Mouse (Mus musculus): ENCODE measurements around the gene AF366264. TPM values are rescaled to one million over a fixed set of nuclear protein-coding genes. Genes with fewer than 3 reads are reported as not detected.
"Not testable (repeated sequence)": the region's sequence is repeated elsewhere in the genome, so short reads cannot be mapped to it uniquely, and the experiment has no call there.

The AF366264 gene
- not detected in 2 replicates for polyA plus RNA-seq (2016; fragmentation: Nextera tagmentation; extraction: Ambion mirVana)

DNA sequence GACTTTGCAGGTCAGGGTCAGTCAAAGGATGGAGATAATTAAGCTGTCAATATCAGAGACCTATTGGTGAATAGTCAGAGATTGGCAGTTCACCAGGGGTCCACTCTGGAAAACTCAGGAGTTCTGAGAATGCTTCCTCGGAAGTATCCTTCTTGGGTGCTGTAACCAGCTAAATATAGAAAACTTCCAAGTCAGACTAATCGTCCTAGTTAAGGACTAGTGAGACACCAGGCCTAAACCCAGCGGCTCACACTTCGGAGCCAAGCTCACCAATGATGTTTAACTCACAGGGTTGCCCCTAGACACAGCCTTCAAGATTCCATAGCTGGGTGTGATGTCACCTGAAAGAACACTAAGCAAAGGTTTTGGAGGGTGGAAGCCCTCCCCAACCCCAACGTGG, at the start of gene AF366264:
Gene AF366264 (minus strand): TSS at position 101 of the 400 bp plus-strand sequence.
- not testable (repeated sequence) for H3K36me3 ChIP-seq; H3K4me1 ChIP-seq; H3K27ac ChIP-seq; H3K4me3 ChIP-seq; DNase-seq (ENCODE audit: low spot score); H3K9me3 ChIP-seq (replicated peaks); H3K27me3 ChIP-seq (ENCODE audit: low read depth, poor library complexity, severe bottlenecking)
- 87% methylated on average over 5 of the region's 5 CpGs for WGBS

DNA sequence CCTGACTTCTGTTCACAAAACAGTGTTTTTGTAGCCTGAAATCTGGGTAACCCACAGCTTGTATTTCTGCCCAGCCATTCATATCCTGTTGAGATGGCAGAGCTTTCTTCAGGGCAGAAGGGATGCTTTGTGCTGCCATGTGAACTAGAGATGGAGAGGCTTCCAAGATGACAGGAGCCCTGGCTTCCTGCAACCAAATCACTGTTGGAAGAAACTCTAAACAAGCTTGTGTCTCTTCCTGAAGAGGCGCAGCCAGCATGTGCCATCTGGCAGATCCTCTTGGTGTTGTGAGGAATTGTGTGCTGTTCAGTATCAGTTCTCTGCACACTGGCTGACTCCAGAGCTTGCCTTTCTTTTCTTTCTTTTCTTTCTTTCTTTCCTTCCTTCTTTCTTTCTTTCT, 5.1 kb upstream of the AF366264 start:
- H3K36me3 ChIP-seq; H3K27me3 ChIP-seq (ENCODE audit: low read depth, poor library complexity, severe bottlenecking); H3K27ac ChIP-seq; DNase-seq (ENCODE audit: low spot score); H3K4me1 ChIP-seq; H3K9me3 ChIP-seq (replicated peaks); H3K4me3 ChIP-seq: not testable (repeated sequence)
- 100% methylated on average over 1 of the region's 1 CpGs for WGBS

DNA sequence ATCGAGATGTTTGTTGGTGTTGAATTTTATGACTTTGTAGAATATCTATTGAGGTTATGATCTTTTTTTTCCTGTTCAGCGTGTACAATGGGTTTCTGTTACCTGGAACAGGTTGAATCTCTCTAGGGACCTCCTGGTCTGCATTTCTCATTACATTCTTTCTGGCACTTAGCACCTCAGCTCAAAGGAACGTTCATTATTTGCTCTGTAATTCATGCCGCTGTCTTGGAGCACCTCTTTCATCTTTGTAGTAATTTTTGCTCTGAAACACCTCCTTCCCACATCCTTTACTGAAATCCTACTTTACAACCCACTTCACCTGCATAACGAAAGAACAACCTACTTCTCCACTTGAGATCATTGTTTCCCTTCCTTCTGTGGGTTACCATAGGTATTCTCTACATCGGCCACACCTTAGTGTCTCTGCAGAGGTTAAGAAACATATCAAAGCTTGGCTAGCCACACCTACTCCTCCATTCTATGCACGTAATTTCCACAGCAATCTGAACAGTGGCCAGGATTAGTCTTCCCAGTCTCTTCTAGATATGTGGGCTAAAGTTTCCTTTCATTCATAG, 9.5 kb downstream of the AF366264 start:
- Histone ChIP-seq H3K27ac (no peak overlapping the region), H3K27me3 (ENCODE audit: low read depth, poor library complexity, severe bottlenecking) (no peaks in the 10 kb centered on the region), H3K9me3 (replicated peaks) (no peaks in the 10 kb centered on the region), H3K4me3 (no peak overlapping the region), H3K4me1 (no peaks in the 10 kb centered on the region), H3K36me3 (no peaks in the 10 kb centered on the region)
- 81% methylated on average over 7 of the region's 7 CpGs for WGBS
- no peak for DNase-seq (ENCODE audit: low spot score)

DNA sequence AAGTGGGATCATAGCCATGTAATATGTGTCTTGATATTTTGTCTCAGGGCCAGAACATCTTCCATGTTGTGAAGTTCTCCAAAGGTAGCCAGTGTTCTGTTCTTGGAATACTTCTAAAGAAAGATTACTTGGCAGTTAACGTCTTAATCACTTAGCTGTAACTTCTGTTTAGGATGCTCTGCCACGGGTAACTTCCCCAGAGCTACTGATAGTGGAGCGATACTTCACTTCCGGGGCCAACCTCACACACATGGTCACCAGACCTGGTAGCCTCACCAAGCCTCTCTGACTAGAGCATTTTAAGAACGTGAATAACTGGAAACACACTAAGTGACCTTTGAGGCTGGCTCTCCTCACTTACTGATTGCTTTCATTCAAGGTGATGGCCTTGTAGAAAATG, 38.6 kb downstream of the AF366264 start:
- H3K9me3 ChIP-seq (replicated peaks) = no peaks in the 10 kb centered on the region
- no peaks in the 10 kb centered on the region for H3K27me3 ChIP-seq (ENCODE audit: low read depth, poor library complexity, severe bottlenecking)
- no peak overlapping the region for H3K4me3 ChIP-seq
- WGBS = 92% methylated on average over 5 of the region's 5 CpGs
- H3K4me1 ChIP-seq = no peaks in the 10 kb centered on the region
- H3K27ac ChIP-seq = no peak overlapping the region
- no peak for DNase-seq (ENCODE audit: low spot score)
- peaks cover 45% of the 10 kb centered on the region for H3K36me3 ChIP-seq

DNA sequence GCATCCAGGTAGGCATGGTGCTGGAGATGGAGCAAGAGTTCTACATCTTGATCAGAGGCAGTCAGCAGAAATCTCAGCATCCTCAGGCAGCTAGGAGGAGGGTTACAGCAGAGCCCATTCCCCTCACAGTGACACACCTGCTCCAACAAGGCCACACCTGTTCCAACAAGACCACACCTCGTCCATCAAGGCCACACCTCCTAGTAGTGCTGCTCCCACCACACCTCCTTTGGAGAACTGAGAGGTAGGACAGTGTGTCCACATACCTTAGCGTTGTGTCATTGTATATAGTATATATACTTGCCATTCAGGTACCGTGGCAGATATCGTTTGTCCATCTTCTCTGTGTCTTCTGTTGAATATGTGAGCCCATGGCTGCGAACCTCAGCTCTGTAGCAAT, 40.5 kb downstream of the AF366264 start:
- Histone ChIP-seq H3K36me3 (peaks cover 62% of the 10 kb centered on the region), H3K4me1 (no peaks in the 10 kb centered on the region), H3K27me3 (ENCODE audit: low read depth, poor library complexity, severe bottlenecking) (no peaks in the 10 kb centered on the region), H3K9me3 (replicated peaks) (no peaks in the 10 kb centered on the region), H3K27ac (no peak overlapping the region), H3K4me3 (no peak overlapping the region)
- 92% methylated on average over 5 of the region's 5 CpGs for WGBS
- no peak for DNase-seq (ENCODE audit: low spot score)

DNA sequence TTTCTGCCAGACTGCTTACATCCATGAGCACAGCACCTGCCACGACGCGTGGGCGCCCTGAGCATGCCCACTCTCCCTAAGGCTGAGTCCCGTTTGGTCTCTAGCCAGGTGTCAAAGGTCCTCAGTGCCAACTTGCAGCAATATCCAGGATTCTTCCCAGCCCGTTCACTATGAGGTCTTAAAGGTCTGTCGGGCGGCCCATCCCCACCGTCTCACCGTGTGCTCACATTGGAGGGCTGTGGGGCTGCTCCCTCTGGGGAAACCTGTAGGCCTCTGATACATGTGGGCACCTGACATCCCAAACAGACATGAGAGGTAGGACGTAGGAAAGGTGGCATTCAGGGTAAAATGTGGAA, 44.5 kb downstream of the AF366264 start:
- Histone ChIP-seq H3K27me3 (ENCODE audit: low read depth, poor library complexity, severe bottlenecking) (no peaks in the 10 kb centered on the region), H3K36me3 (peaks cover 73% of the 10 kb centered on the region), H3K27ac (no peak overlapping the region), H3K4me3 (no peak overlapping the region), H3K9me3 (replicated peaks) (no peaks in the 10 kb centered on the region), H3K4me1 (no peaks in the 10 kb centered on the region)
- WGBS = 93% methylated on average over 11 of the region's 11 CpGs
- no peak for DNase-seq (ENCODE audit: low spot score)

DNA sequence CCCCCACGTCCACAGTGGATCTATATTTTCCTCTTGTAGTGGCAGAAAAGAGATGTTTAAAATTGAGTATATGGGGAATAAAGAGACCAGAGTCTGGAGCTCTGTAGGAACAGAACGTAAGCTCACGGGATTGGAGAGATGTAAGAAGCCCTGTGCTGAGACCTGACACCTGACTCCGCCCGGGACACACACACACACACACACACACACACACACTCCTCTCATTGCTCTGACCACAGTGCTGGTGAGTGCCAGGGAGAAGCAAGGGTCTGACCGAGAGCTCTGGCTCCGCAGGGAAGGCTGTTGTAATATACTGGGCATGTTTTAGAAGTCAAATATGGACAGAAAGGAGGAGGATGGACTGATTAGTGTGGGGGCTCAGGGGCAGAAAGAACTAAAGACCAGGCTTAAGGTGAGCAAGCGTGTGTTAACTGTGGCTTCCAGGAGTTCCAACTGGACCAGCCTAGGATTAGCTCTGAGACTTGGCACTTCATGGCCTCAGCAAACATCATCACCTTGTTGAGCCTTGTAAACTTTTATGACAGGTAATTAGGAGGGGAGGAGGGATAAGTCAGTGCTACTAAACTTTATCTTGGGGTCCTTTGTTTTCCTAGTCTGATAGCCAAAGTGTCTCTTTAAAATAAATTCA, 45.0 kb downstream of the AF366264 start:
- H3K27ac ChIP-seq = no peak overlapping the region
- WGBS = 89% methylated on average over 8 of the region's 8 CpGs
- H3K4me3 ChIP-seq = no peak overlapping the region
- H3K27me3 ChIP-seq (ENCODE audit: low read depth, poor library complexity, severe bottlenecking) = no peaks in the 10 kb centered on the region
- DNase-seq (ENCODE audit: low spot score) = no peak
- H3K9me3 ChIP-seq (replicated peaks) = no peaks in the 10 kb centered on the region
- peaks cover 73% of the 10 kb centered on the region for H3K36me3 ChIP-seq
- H3K4me1 ChIP-seq = no peaks in the 10 kb centered on the region

DNA sequence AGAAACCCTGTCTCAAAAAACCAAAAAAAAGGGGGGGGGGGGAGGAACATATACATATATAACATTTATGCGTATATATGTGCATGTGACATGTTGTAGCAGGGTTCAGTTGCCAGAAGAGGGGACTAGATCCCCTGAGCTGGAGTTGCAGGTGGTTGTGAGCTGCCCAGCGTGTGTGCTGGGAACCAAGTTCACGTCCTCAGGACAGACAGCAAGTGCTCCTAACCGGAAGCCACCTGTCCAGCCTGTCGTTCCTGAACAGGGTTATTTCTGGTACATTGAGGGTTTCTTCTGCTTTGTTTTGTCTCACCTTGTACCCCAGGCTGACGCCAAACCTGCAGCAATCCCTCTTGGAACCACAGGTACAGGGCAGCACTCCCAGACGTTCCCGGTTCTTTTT, 48.6 kb downstream of the AF366264 start:
- Histone ChIP-seq H3K27me3 (ENCODE audit: low read depth, poor library complexity, severe bottlenecking) (no peaks in the 10 kb centered on the region), H3K9me3 (replicated peaks) (no peaks in the 10 kb centered on the region), H3K36me3 (peaks cover 52% of the 10 kb centered on the region), H3K4me1 (peaks cover 11% of the 10 kb centered on the region), H3K4me3 (no peak overlapping the region), H3K27ac (no peak overlapping the region)
- DNase-seq (ENCODE audit: low spot score) = no peak
- 93% methylated on average over 8 of the region's 8 CpGs for WGBS

DNA sequence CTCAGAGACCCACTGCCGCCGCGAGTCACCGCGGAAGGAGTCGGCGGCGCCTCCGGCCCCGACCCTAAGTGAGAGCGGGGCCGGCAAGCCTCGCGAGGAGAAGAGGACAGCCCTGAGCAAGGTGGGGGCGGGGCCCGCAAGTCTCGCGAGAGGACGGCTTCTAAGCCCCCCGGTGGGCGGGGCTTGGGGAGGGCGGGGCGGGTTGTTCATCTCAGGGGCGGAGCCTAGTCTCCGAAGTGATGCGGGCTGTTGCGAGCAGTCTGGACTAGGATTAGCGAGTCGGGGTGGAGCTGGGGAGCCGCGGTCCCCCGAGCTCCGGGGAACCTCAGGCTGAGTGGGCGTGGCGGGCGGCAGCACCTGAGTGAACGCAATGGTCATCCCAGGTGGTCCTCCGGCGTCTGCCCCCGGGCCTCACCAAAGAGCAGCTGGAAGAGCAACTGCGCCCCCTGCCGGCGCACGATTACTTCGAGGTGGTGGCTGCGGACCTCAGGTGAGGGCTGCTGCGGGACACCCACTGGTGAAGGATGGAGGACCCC, 52.4 kb downstream of the AF366264 start:
- Histone ChIP-seq H3K4me3 (peak overlapping the region; percentile 81), H3K27me3 (ENCODE audit: low read depth, poor library complexity, severe bottlenecking) (no peaks in the 10 kb centered on the region), H3K4me1 (peaks cover 16% of the 10 kb centered on the region), H3K9me3 (replicated peaks) (no peaks in the 10 kb centered on the region), H3K27ac (peak overlapping the region; percentile 98), H3K36me3 (peaks cover 46% of the 10 kb centered on the region)
- WGBS = 0% methylated on average over 43 of the region's 47 CpGs
- DNase-seq (ENCODE audit: low spot score) = peak; percentile 99

DNA sequence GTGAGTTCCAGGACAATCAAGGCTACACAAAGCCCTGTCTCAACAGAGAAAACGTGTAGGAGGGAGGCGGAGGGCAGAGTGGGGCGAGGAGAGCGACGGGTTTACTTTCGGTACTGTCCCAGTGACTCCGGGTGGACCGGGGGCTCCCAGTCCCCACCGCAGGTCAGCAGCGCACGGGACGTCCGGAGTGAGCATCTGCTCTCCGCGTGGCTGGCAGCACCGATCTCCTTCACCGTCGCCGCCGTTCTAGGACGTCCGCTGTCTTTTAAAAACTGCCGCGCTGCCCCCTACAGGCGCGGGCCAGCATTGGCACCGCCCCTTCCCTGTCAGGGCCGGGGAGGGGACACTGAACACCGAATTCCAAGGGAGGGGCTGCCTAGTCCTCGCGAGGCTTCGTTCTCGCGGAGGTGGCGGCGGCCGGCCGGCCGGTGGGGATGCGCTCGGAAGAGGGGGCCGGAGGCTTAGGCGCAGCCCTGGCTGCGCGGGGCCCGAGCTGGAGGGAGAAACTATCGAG, 52.9 kb downstream of the AF366264 start, which contains the start of gene Upf3a:
Gene Upf3a (plus strand): TSS at position 366 of the 514 bp plus-strand sequence.
- DNase-seq (ENCODE audit: low spot score) = peak; percentile 96
- WGBS = under 1% methylated on average over 47 of the region's 47 CpGs
- H3K27ac ChIP-seq = peak within 1 kb of the TSS; percentile 98
- H3K9me3 ChIP-seq (replicated peaks) = no peaks in the 10 kb centered on the region
- H3K27me3 ChIP-seq (ENCODE audit: low read depth, poor library complexity, severe bottlenecking) = no peaks in the 10 kb centered on the region
- H3K36me3 ChIP-seq = peaks cover 51% of the 10 kb centered on the region
- H3K4me1 ChIP-seq = peaks cover 16% of the 10 kb centered on the region
- H3K4me3 ChIP-seq = peak within 1 kb of the TSS; percentile 81

Other genes with a start within 250 kb of the AF366264 start
- gene Rasa3, start 160.8 kb downstream of the AF366264 start, polyA plus RNA-seq (2016; fragmentation: Nextera tagmentation; extraction: Ambion mirVana) = 17.0 and 18.1 TPM in 2 replicates
- not detected in 2 replicates for gene Cfap97d2, start 132.5 kb downstream of the AF366264 start, polyA plus RNA-seq (2016; fragmentation: Nextera tagmentation; extraction: Ambion mirVana)
- gene Cdc16, start 80.7 kb downstream of the AF366264 start, polyA plus RNA-seq (2016; fragmentation: Nextera tagmentation; extraction: Ambion mirVana) = 210 and 233 TPM in 2 replicates
- 36.8 and 41.1 TPM in 2 replicates for gene Upf3a, start 52.8 kb downstream of the AF366264 start, polyA plus RNA-seq (2016; fragmentation: Nextera tagmentation; extraction: Ambion mirVana)
- gene Champ1, start 31.3 kb upstream of the AF366264 start, polyA plus RNA-seq (2016; fragmentation: Nextera tagmentation; extraction: Ambion mirVana) = 44.7 and 45.2 TPM in 2 replicates
- gene Coprs, start 51.9 kb upstream of the AF366264 start, polyA plus RNA-seq (2016; fragmentation: Nextera tagmentation; extraction: Ambion mirVana) = 90.3 and 93.7 TPM in 2 replicates

Measured in limb, embryonic 10.5 days (tissue).